Mouse (Mus musculus) megakaryocyte, embryonic 14.5 days (primary cell): ENCODE data around the gene Ube4b.

ENCODE experiments used
- FLI1 ChIP-seq: IDR thresholded peaks from 2 replicates; pipeline ENCODE4 v1.6.1; 2012; ENCODE audit warnings: low read length, inconsistent platforms, mixed read lengths
- GATA1 ChIP-seq: IDR thresholded peaks from 3 replicates; pipeline ENCODE4 v1.6.1; 2012; ENCODE audit warnings: mixed read lengths, low read length, inconsistent platforms, borderline replicate concordance

GRCm38 (mm10) chr4:149344311-149344710, 82.2 kb downstream of the Ube4b start:
- TF ChIP-seq GATA1 (no peak), FLI1 (no peak)
